Mouse (Mus musculus) adipose tissue, adult 10 weeks (tissue): ENCODE measurements around the gene Apobec4. TPM values are rescaled to one million over a fixed set of nuclear protein-coding genes. Genes with fewer than 3 reads are reported as not detected.

ENCODE experiments used
- polyA plus RNA-seq: library from polyadenylated mRNA; stranded (reverse); fragments of 350-450 nt; fragmentation: Illumina TruSeq; extraction: RNeasy Lipid Tissue Mini Kit (QIAGEN cat#74804); gene quantifications from one replicate; pipeline ENCODE4 v1.2.3, GENCODE M21; 2014; ENCODE audit warnings: low read depth, low replicate concordance

Apobec4 gene
- polyA plus RNA-seq: 0.77 TPM

DNA sequence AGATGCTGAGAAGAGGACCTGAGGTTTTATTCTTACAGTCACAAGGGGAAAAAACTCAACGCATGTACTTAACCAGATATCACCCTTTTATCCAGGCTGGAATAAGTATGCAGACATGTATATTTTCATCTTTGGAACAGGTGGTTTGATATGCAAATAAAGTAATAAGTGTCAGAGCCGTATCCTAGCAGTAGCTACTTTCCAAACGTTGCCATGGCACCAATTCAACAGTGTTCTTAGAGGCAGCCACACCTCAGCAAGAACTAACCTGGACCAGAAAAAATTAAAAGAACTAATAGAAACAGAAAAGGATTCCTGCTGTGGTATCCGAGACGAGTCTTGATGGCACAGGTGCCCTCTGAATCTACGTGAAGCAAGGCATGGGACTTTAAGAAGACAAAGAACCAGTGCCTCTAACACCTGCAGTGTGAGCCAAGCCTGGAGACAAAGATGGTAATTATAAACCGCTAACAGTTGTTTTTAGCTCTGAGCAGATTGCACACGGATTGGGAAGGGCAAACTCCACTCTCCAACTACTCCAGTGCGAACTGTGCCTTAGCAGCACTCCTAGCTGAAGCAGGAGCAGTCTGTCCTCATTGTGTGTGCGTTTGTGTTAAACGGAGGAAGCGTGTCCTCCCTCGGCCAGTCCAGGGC, at the start of gene Apobec4:
Gene Apobec4 (plus strand): TSS at position 240 of the 654 bp plus-strand sequence.

DNA sequence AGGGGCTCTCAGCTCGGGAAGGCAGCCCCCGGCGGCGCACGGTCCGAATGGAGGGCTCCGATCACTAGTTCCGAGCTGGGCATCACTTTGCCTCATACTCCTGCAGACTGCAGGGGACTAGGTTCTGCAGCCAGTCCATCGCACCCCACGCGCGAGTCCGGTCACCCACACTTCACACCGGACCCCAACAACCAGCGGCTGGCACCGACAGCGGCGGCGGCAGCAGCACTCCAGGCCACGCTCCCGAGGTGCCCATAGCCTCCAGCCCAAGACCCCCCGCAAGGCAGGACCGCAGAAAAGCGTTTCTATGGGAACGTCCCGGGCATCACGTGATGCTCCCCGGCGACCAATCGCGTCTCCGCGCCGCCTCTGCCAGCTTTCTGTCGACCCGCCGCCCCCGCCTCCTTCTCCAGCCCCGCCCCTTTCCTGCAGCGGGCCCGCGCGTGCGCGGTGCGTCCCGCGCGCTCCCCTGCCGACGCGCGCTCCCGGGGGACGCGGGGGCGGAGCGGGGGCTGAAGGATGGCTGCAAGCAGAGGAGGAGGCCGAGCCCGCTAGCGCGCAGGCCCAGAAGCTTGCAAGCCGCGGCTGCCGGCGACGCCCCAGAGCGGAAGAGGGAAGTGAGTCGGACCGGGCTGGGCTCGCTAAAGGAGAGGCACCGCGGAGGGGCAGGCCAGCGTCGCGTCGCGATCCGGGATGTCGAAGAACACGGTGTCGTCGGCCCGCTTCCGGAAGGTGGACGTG, 15.9 kb downstream of the Apobec4 start, which contains the start of the genes Rgl1 and Arpc5:
Gene Rgl1 (minus strand): TSS at position 320 of the 741 bp plus-strand sequence.
Gene Arpc5 (plus strand): TSS at position 511 of the 741 bp plus-strand sequence.

DNA sequence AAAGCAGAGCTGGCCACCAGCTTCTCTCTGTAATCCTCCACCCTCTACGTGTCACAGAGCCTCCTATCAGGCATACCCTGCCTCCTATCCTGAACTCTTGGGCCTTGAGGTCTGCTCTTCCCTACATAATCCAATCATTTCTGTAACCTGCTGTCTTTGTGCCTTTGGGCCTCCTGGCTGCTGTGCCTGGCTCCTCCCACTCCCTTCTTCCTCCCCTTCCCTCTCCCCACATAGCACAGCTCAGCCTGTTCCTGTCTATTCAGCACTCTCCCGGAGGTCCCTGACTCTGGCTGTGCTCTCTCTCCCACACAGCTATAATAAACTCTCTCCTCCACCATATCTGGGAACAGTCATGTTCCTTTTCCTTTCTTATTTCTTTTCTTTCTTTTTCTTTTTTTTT, 49.5 kb downstream of the Apobec4 start, which contains the start of gene Ncf2:
Gene Ncf2 (plus strand): TSS at position 298 of the 400 bp plus-strand sequence.

Other genes starting within 250 kb of the Apobec4 start
- 22.2 TPM for gene Rgl1, start 15.8 kb downstream of the Apobec4 start, polyA plus RNA-seq
- 132 TPM for gene Arpc5, start 16.0 kb downstream of the Apobec4 start, polyA plus RNA-seq
- gene Ncf2, start 49.6 kb downstream of the Apobec4 start, polyA plus RNA-seq: 121 TPM
- gene Smg7, start 152.1 kb downstream of the Apobec4 start, polyA plus RNA-seq: 36.5 TPM
- 1.2 TPM for gene Nmnat2, start 204.4 kb downstream of the Apobec4 start, polyA plus RNA-seq